Mouse (Mus musculus): ENCODE measurements at regions not wholly inside any gene's neighbourhood (a gene's known extent, or its start where the extent isn't known, plus 50 kb on each side); places are given as distances from the start of the nearest gene placed in this dataset.
A peak's percentile ranks its signal among the peaks of the same experiment; 100 is the strongest.

GRCm38 (mm10) chr4:97417943-97418342 is 235.0 kb upstream of the Gm10192 start:
- Histone ChIP-seq H3K4me1 (ENCODE audit: control insufficient read depth, insufficient read depth, low read length) (no peaks in the 10 kb centered on the region), H3K27me3 (ENCODE audit: control insufficient read depth, insufficient read depth, low read length) (no peaks in the 10 kb centered on the region), H3K9me3 (ENCODE audit: control insufficient read depth, low read length) (no peaks in the 10 kb centered on the region), H3K27ac (ENCODE audit: low read depth, low read length) (no peak overlapping the region), H3K4me2 (replicated peaks; ENCODE audit: low read depth, low read length) (no peak overlapping the region), H3K9ac (ENCODE audit: low read depth, low read length) (no peak overlapping the region), H3K36me3 (ENCODE audit: control insufficient read depth, insufficient read depth, low read length) (no peaks in the 10 kb centered on the region), H3K4me3 (ENCODE audit: low read length) (no peak overlapping the region)
- ATAC-seq (ENCODE audit: low FRiP score, low TSS enrichment), result no peak

- no peak for ATAC-seq (ENCODE audit: low FRiP score, low TSS enrichment)
- WGBS, result 83% methylated on average over 7 of the region's 7 CpGs
- H3K9ac ChIP-seq (ENCODE audit: low read depth, low read length), result no peak overlapping the region
Measured at GRCm38 (mm10) chr4:97408633-97409296, 225.8 kb upstream of the Gm10192 start.

GRCm38 (mm10) chr4:97394697-97395280 is 211.8 kb upstream of the Gm10192 start:
- Histone ChIP-seq H3K36me3 (ENCODE audit: control insufficient read depth, insufficient read depth, low read length) (no peaks in the 10 kb centered on the region), H3K4me1 (ENCODE audit: control insufficient read depth, insufficient read depth, low read length) (no peaks in the 10 kb centered on the region), H3K9ac (ENCODE audit: low read depth, low read length) (no peak overlapping the region), H3K9me3 (ENCODE audit: control insufficient read depth, low read length) (no peaks in the 10 kb centered on the region), H3K4me2 (replicated peaks; ENCODE audit: low read depth, low read length) (no peak overlapping the region), H3K27ac (ENCODE audit: low read depth, low read length) (no peak overlapping the region), H3K4me3 (ENCODE audit: low read length) (no peak overlapping the region), H3K27me3 (ENCODE audit: control insufficient read depth, insufficient read depth, low read length) (no peaks in the 10 kb centered on the region)
- WGBS, result 74% methylated on average over 3 of the region's 3 CpGs
- ATAC-seq (ENCODE audit: low FRiP score, low TSS enrichment), result no peak

More at GRCm38 (mm10) chr4:97408633-97409296, 225.8 kb upstream of the Gm10192 start:
- Histone ChIP-seq H3K36me3 (ENCODE audit: control insufficient read depth, insufficient read depth, low read length) (no peaks in the 10 kb centered on the region), H3K4me1 (ENCODE audit: control insufficient read depth, insufficient read depth, low read length) (no peaks in the 10 kb centered on the region), H3K27ac (ENCODE audit: low read depth, low read length) (no peak overlapping the region), H3K9me3 (ENCODE audit: control insufficient read depth, low read length) (no peaks in the 10 kb centered on the region), H3K4me2 (replicated peaks; ENCODE audit: low read depth, low read length) (no peak overlapping the region), H3K4me3 (ENCODE audit: low read length) (no peak overlapping the region), H3K27me3 (ENCODE audit: control insufficient read depth, insufficient read depth, low read length) (no peaks in the 10 kb centered on the region)

GRCm38 (mm10) chr4:97381084-97381483 is 198.1 kb upstream of the Gm10192 start:
- Histone ChIP-seq H3K27me3 (ENCODE audit: control insufficient read depth, insufficient read depth, low read length) (no peaks in the 10 kb centered on the region), H3K9me3 (ENCODE audit: control insufficient read depth, low read length) (no peaks in the 10 kb centered on the region), H3K27ac (ENCODE audit: low read depth, low read length) (no peak overlapping the region), H3K9ac (ENCODE audit: low read depth, low read length) (no peak overlapping the region), H3K36me3 (ENCODE audit: control insufficient read depth, insufficient read depth, low read length) (no peaks in the 10 kb centered on the region), H3K4me3 (ENCODE audit: low read length) (no peak overlapping the region), H3K4me2 (replicated peaks; ENCODE audit: low read depth, low read length) (no peak overlapping the region), H3K4me1 (ENCODE audit: control insufficient read depth, insufficient read depth, low read length) (no peaks in the 10 kb centered on the region)
- 54% methylated on average over 3 of the region's 3 CpGs for WGBS
- ATAC-seq (ENCODE audit: low FRiP score, low TSS enrichment), result peak; percentile 76

- 53% methylated on average over 8 of the region's 8 CpGs for WGBS
- Histone ChIP-seq H3K27me3 (ENCODE audit: control insufficient read depth, insufficient read depth, low read length) (no peaks in the 10 kb centered on the region), H3K27ac (ENCODE audit: low read depth, low read length) (no peak overlapping the region), H3K36me3 (ENCODE audit: control insufficient read depth, insufficient read depth, low read length) (no peaks in the 10 kb centered on the region), H3K4me1 (ENCODE audit: control insufficient read depth, insufficient read depth, low read length) (no peaks in the 10 kb centered on the region), H3K4me3 (ENCODE audit: low read length) (no peak overlapping the region), H3K4me2 (replicated peaks; ENCODE audit: low read depth, low read length) (no peak overlapping the region), H3K9me3 (ENCODE audit: control insufficient read depth, low read length) (no peaks in the 10 kb centered on the region), H3K9ac (ENCODE audit: low read depth, low read length) (no peak overlapping the region)
- no peak for ATAC-seq (ENCODE audit: low FRiP score, low TSS enrichment)
Measured at GRCm38 (mm10) chr4:97377593-97378542, 194.9 kb upstream of the Gm10192 start.

GRCm38 (mm10) chr4:97360473-97360872 is 177.5 kb upstream of the Gm10192 start:
- Histone ChIP-seq H3K36me3 (ENCODE audit: control insufficient read depth, insufficient read depth, low read length) (no peaks in the 10 kb centered on the region), H3K9ac (ENCODE audit: low read depth, low read length) (no peak overlapping the region), H3K4me3 (ENCODE audit: low read length) (no peak overlapping the region), H3K4me2 (replicated peaks; ENCODE audit: low read depth, low read length) (no peak overlapping the region), H3K4me1 (ENCODE audit: control insufficient read depth, insufficient read depth, low read length) (no peaks in the 10 kb centered on the region), H3K27ac (ENCODE audit: low read depth, low read length) (no peak overlapping the region), H3K9me3 (ENCODE audit: control insufficient read depth, low read length) (no peaks in the 10 kb centered on the region), H3K27me3 (ENCODE audit: control insufficient read depth, insufficient read depth, low read length) (no peaks in the 10 kb centered on the region)
- 92% methylated on average over 2 of the region's 2 CpGs for WGBS
- no peak for ATAC-seq (ENCODE audit: low FRiP score, low TSS enrichment)

GRCm38 (mm10) chr4:97357958-97358357 is 175.0 kb upstream of the Gm10192 start:
- Histone ChIP-seq H3K4me2 (replicated peaks; ENCODE audit: low read depth, low read length) (no peak overlapping the region), H3K27me3 (ENCODE audit: control insufficient read depth, insufficient read depth, low read length) (no peaks in the 10 kb centered on the region), H3K4me1 (ENCODE audit: control insufficient read depth, insufficient read depth, low read length) (no peaks in the 10 kb centered on the region), H3K9me3 (ENCODE audit: control insufficient read depth, low read length) (no peaks in the 10 kb centered on the region), H3K4me3 (ENCODE audit: low read length) (no peak overlapping the region), H3K9ac (ENCODE audit: low read depth, low read length) (no peak overlapping the region), H3K36me3 (ENCODE audit: control insufficient read depth, insufficient read depth, low read length) (no peaks in the 10 kb centered on the region), H3K27ac (ENCODE audit: low read depth, low read length) (no peak overlapping the region)
- ATAC-seq (ENCODE audit: low FRiP score, low TSS enrichment), result no peak
- WGBS, result 71% methylated on average over 1 of the region's 1 CpGs

- no peak overlapping the region for H3K27ac ChIP-seq (ENCODE audit: low read depth, low read length)
- no peak overlapping the region for H3K4me2 ChIP-seq (replicated peaks; ENCODE audit: low read depth, low read length)
- H3K9me3 ChIP-seq (ENCODE audit: control insufficient read depth, low read length), result no peaks in the 10 kb centered on the region
- H3K27me3 ChIP-seq (ENCODE audit: control insufficient read depth, insufficient read depth, low read length), result no peaks in the 10 kb centered on the region
- H3K4me3 ChIP-seq (ENCODE audit: low read length), result no peak overlapping the region
- H3K9ac ChIP-seq (ENCODE audit: low read depth, low read length), result no peak overlapping the region
- no peaks in the 10 kb centered on the region for H3K4me1 ChIP-seq (ENCODE audit: control insufficient read depth, insufficient read depth, low read length)
- WGBS, result 59% methylated on average over 3 of the region's 3 CpGs
- no peak for ATAC-seq (ENCODE audit: low FRiP score, low TSS enrichment)
- no peaks in the 10 kb centered on the region for H3K36me3 ChIP-seq (ENCODE audit: control insufficient read depth, insufficient read depth, low read length)
Measured at GRCm38 (mm10) chr4:97346799-97347198, 163.8 kb upstream of the Gm10192 start.

- no peak overlapping the region for H3K4me3 ChIP-seq (ENCODE audit: low read length)
- no peaks in the 10 kb centered on the region for H3K9me3 ChIP-seq (ENCODE audit: control insufficient read depth, low read length)
- WGBS, result 36% methylated on average over 2 of the region's 2 CpGs
- H3K27ac ChIP-seq (ENCODE audit: low read depth, low read length), result no peak overlapping the region
- H3K36me3 ChIP-seq (ENCODE audit: control insufficient read depth, insufficient read depth, low read length), result no peaks in the 10 kb centered on the region
- ATAC-seq (ENCODE audit: low FRiP score, low TSS enrichment), result peak; percentile 73; the same call in 1 of the 2 replicates
- no peaks in the 10 kb centered on the region for H3K27me3 ChIP-seq (ENCODE audit: control insufficient read depth, insufficient read depth, low read length)
- no peak overlapping the region for H3K4me2 ChIP-seq (replicated peaks; ENCODE audit: low read depth, low read length)
- H3K4me1 ChIP-seq (ENCODE audit: control insufficient read depth, insufficient read depth, low read length), result no peaks in the 10 kb centered on the region
- no peak overlapping the region for H3K9ac ChIP-seq (ENCODE audit: low read depth, low read length)
Measured at GRCm38 (mm10) chr4:97344335-97344734, 161.4 kb upstream of the Gm10192 start.
